In the genomic region with DNA sequence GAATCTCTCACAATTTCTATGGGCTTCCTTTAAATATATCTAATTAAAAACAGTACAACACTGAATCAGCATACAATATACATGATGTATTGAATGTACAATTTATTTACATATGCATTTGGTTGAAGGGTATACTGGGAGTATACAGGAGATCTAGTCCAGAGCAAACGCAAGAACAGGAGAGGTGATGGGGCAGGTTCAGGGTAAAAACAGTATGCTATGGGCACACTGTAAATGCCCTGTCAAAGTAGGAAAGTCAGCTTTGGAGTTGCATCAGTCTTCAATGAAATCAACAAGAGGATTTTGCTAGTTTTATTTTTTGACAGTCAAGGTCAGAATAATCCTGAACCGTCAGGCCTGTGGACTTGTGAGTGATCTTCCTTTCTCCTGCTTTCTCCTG, we compare ENCODE assay signal across 8 mouse cellular contexts. TPM values are rescaled to one million over a fixed set of nuclear protein-coding genes. Genes with fewer than 3 reads are reported as not detected.
DNase-seq lines count a peak whose midpoint lies in the region; ATAC-seq and TF ChIP-seq lines count a peak whose summit lies in the region.

No protein-coding gene starts in this region.

- intact Hi-C loops in heart, postnatal 36 days (cut with DNase I), result loop anchor here (5.0 kb wide), 1 partner anchor 206 kb away; a partner anchor contains a TSS

- H3K4me3 ChIP-seq in heart, embryonic 12.5 days, result peak overlapping the region; percentile 58
- H3K4me3 ChIP-seq in MEL (ENCODE audit: control insufficient read depth in 1 of 2, insufficient read depth in 1 of 2, low read depth in 2 of 2, low read length in 2 of 2), result peak overlapping the region; percentile 11 to 94
- peak overlapping the region; percentile 74 for H3K4me3 ChIP-seq in hindbrain, embryonic 12.5 days
- peak overlapping the region; percentile 64 for H3K4me3 ChIP-seq in midbrain, embryonic 10.5 days

- WGBS in heart, embryonic 12.5 days, result 75% methylated on average over 2 of the region's 2 CpGs
- 53% methylated on average over 2 of the region's 2 CpGs for whole genome bisulfite sequencing in hindbrain, embryonic 12.5 days
- 64% methylated on average over 2 of the region's 2 CpGs for WGBS in midbrain, embryonic 10.5 days

- peak overlapping the region; percentile 75 for H3K9ac ChIP-seq in heart, embryonic 12.5 days
- H3K9ac ChIP-seq in MEL (ENCODE audit: control insufficient read depth, low read depth, low read length, poor library complexity, severe bottlenecking), result peak overlapping the region; percentile 97
- peak overlapping the region; percentile 69 for H3K9ac ChIP-seq in hindbrain, embryonic 12.5 days

- TF ChIP-seq RAD21 in MEL (IDR thresholded peaks at IDR 0.05; ENCODE audit: low read depth, low read length), result no peak

- no peak for TF ChIP-seq EP300 in MEL (IDR thresholded peaks at IDR 0.05; ENCODE audit: low read depth in 1 of 2, low read length in 2 of 2)

- H3K79me2 ChIP-seq in MEL (ENCODE audit: control insufficient read depth, insufficient read depth, low read length, poor library complexity), result peaks cover 4% of the 10 kb centered on the region

- H3K9me3 ChIP-seq in heart, embryonic 12.5 days (replicated peaks), result no peaks in the 10 kb centered on the region
- H3K9me3 ChIP-seq in MEL (replicated peaks; ENCODE audit: insufficient read depth, low read length), result no peaks in the 10 kb centered on the region
- H3K9me3 ChIP-seq in hindbrain, embryonic 12.5 days (replicated peaks), result no peaks in the 10 kb centered on the region
- no peaks in the 10 kb centered on the region for H3K9me3 ChIP-seq in midbrain, embryonic 10.5 days (replicated peaks)

- no peak for TF ChIP-seq POLR2A in MEL (IDR thresholded peaks at IDR 0.05; ENCODE audit: control insufficient read depth in 1 of 2, insufficient read depth in 1 of 2, low read depth in 1 of 2, low read length in 2 of 2, poor library complexity in 1 of 2)

- no peak for DNase-seq in heart, postnatal 36 days
- DNase-seq in MEL (ENCODE audit: low read depth, low spot score), result no peak
- DNase-seq in midbrain, embryonic 10.5 days (ENCODE audit: low spot score), result no peak
- DNase-seq in frontal cortex, postnatal 10 days (ENCODE audit: low spot score in 2 of 2), result no peak
- DNase-seq in B cell, adult 2 months, result no peak
- no peak for DNase-seq in embryo, embryonic 11 days

- H3K4me2 ChIP-seq in heart, embryonic 12.5 days, result peak overlapping the region; percentile 73
- H3K4me2 ChIP-seq in hindbrain, embryonic 12.5 days (replicated peaks), result peak overlapping the region; percentile 65

- no peaks in the 10 kb centered on the region for H3K36me3 ChIP-seq in heart, embryonic 12.5 days
- H3K36me3 ChIP-seq in MEL (ENCODE audit: control insufficient read depth in 1 of 2, insufficient read depth in 2 of 2, low read length in 2 of 2), result peaks cover 0 to 12% of the 10 kb centered on the region in 2 experiments; a peak in 2 of 4 replicates
- H3K36me3 ChIP-seq in hindbrain, embryonic 12.5 days, result no peaks in the 10 kb centered on the region
- peaks cover 6% of the 10 kb centered on the region; the same call in 1 of the 2 replicates for H3K36me3 ChIP-seq in midbrain, embryonic 10.5 days

- no peaks in the 10 kb centered on the region for H3K27me3 ChIP-seq in heart, embryonic 12.5 days (replicated peaks)
- no peaks in the 10 kb centered on the region for H3K27me3 ChIP-seq in MEL (ENCODE audit: control insufficient read depth in 1 of 2, insufficient read depth in 2 of 2, low read length in 2 of 2)
- H3K27me3 ChIP-seq in hindbrain, embryonic 12.5 days, result no peaks in the 10 kb centered on the region
- no peaks in the 10 kb centered on the region for H3K27me3 ChIP-seq in midbrain, embryonic 10.5 days (ENCODE audit: low read depth, poor library complexity, severe bottlenecking)

- TF ChIP-seq CTCF in MEL (IDR thresholded peaks at IDR 0.05 in 2 of 3, conservative IDR thresholded peaks at IDR 0.05 in 1 of 3; ENCODE audit: control insufficient read depth in 1 of 3, insufficient read depth in 1 of 3, low read depth in 2 of 3, low read length in 3 of 3, poor library complexity in 1 of 3, severe bottlenecking in 1 of 3), result no peak

- no peak for ATAC-seq in heart, embryonic 12.5 days (ENCODE audit: insufficient number of reproducible peaks, low FRiP score)
- ATAC-seq in hindbrain, embryonic 12.5 days (ENCODE audit: low FRiP score), result peak; percentile 15; the same call in 1 of the 2 replicates

- H3K27ac ChIP-seq in heart, embryonic 12.5 days (ENCODE audit: poor library complexity, severe bottlenecking), result peak overlapping the region; percentile 55
- H3K27ac ChIP-seq in MEL (ENCODE audit: control insufficient read depth, low read depth, low read length), result peak overlapping the region; percentile 95
- H3K27ac ChIP-seq in hindbrain, embryonic 12.5 days, result no peak overlapping the region
- peak overlapping the region; percentile 96 for H3K27ac ChIP-seq in midbrain, embryonic 10.5 days (replicated peaks)

- 0 out of 2 replicates have a peak, but pooled peaks cover 2% of the 10 kb centered on the region for H3K4me1 ChIP-seq in heart, embryonic 12.5 days (replicated peaks)
- H3K4me1 ChIP-seq in MEL (ENCODE audit: control insufficient read depth in 1 of 2, insufficient read depth in 2 of 2, low read length in 2 of 2), result peaks cover 6 to 8% of the 10 kb centered on the region in 2 experiments
- no peaks in the 10 kb centered on the region for H3K4me1 ChIP-seq in hindbrain, embryonic 12.5 days
- H3K4me1 ChIP-seq in midbrain, embryonic 10.5 days, result peaks cover 13% of the 10 kb centered on the region; the same call in 1 of the 2 replicates

TF ChIP-seq in MEL, 35 proteins besides CTCF, POLR2A, EP300 and RAD21:
- 0 out of 2 replicates have a peak, but pooled peaks have one; percentile 13 for TF ChIP-seq ELF1 (IDR thresholded peaks at IDR 0.05; ENCODE audit: low read depth, low read length)
- TF ChIP-seq ZNF384 (IDR thresholded peaks at IDR 0.05; ENCODE audit: low read depth, low read length), result no peak
- no peak for TF ChIP-seq RCOR1 (IDR thresholded peaks at IDR 0.05; ENCODE audit: low read depth, low read length)
- no peak for TF ChIP-seq JUND (IDR thresholded peaks at IDR 0.05; ENCODE audit: low read depth, low read length)
- TF ChIP-seq MYB (IDR thresholded peaks at IDR 0.05; ENCODE audit: low read depth, low read length), result no peak
- TF ChIP-seq USF2 (IDR thresholded peaks at IDR 0.05; ENCODE audit: borderline replicate concordance in 1 of 2, insufficient read depth in 1 of 2, low read depth in 1 of 2, low read length in 2 of 2), result no peak
- TF ChIP-seq MXI1 (IDR thresholded peaks at IDR 0.05; ENCODE audit: low read depth, low read length), result no peak

RNA-seq across cellular contexts. Expression of a gene that starts 0.7 kb away (rescaled TPM):
- polyA plus RNA-seq in heart, embryonic 12.5 days (2016; fragmentation: Nextera tagmentation; extraction: Ambion mirVana), result 24.6 and 26.5 TPM in 2 replicates
- 1 to 10 TPM; 7.0 to 7.8 TPM for total RNA-seq in heart, postnatal 36 days (2021)
- total RNA-seq in MEL (2012; rRNA removed), result 35.8 and 40.1 TPM in 2 replicates
- 10 to 100 TPM in 1 of 2 experiments, not detected in 1; 21.3 TPM for polyA plus RNA-seq in MEL (2012; ENCODE audit: insufficient read depth in 1 of 2, insufficient read length in 2 of 2, low read depth in 1 of 2, low replicate concordance in 2 of 2, missing spikeins in 1 of 2)
- 16.1 and 18.4 TPM in 2 replicates for polyA plus RNA-seq in hindbrain, embryonic 12.5 days (2016; fragmentation: Nextera tagmentation; extraction: Ambion mirVana)
- 33.7 and 37.6 TPM in 2 replicates for polyA plus RNA-seq in midbrain, embryonic 10.5 days (2016; fragmentation: Nextera tagmentation; extraction: Ambion mirVana)
